Mouse (Mus musculus) thymus, adult 2 months (tissue): ENCODE measurements around the gene Tbc1d8b.

ENCODE experiments used
- CTCF ChIP-seq: fragments of 200-500 bp; IDR thresholded peaks from 2 replicates; pipeline ENCODE4 v1.5.1; 2012; ENCODE audit warnings: mild to moderate bottlenecking, control low read depth, low read length, moderate library complexity, borderline replicate concordance; ENCODE audit not compliant: control insufficient read depth, poor library complexity, insufficient read depth; ENCODE audit errors: extremely low read depth
- POLR2A ChIP-seq: fragments of 200-500 bp; IDR thresholded peaks from 2 replicates; pipeline ENCODE4 v1.6.1; 2012; ENCODE audit warnings: mild to moderate bottlenecking, low read length, control low read depth, moderate library complexity; ENCODE audit not compliant: control insufficient read depth, poor library complexity, insufficient read depth; ENCODE audit errors: extremely low read depth

GRCm38 (mm10) chrX:139730541-139730940, 45.7 kb downstream of the Tbc1d8b start:
- TF ChIP-seq CTCF (no peak), POLR2A (no peak)
